Mouse (Mus musculus) ZHBTc4 (cell line): ENCODE data around the gene Ccn2.

Source experiments
- DNase-seq: peaks from one replicate; pipeline ENCODE4 v3.0.0-alpha.2; 2011; ENCODE audit warnings: low read depth, low spot score

The Ccn2 gene

DNA sequence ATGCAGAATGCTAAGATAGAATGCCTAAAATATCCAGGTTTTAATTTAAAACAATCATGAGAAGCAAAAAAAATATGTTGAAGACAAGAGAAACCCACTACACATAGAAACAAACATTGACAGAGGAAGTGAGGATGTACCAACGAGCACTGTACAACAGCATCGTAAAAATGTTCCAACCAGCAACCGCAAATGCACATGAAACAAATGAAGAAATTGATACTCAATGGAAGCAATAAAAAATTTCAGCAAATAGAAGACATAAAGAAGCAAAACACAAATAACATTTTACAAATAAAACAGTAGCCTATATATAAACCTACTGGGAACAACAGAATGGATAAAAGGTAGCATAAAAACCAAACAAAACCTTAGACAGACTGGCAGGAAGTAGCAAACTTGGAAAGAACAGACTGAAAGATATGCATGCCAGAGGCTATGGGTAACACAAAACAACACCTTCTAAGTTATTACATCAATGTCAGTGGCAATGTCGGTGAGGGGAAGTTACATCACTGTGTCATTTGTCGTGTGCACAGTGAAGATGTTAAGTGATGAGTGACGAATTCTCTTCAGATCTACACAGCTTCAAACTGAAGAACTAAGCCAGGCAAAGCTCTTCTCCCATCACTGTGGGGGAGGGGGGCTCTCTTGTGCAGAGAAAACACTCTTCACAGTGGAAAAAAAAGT lies 45.1 kb downstream of the Ccn2 start:
- no peak for DNase-seq

DNA sequence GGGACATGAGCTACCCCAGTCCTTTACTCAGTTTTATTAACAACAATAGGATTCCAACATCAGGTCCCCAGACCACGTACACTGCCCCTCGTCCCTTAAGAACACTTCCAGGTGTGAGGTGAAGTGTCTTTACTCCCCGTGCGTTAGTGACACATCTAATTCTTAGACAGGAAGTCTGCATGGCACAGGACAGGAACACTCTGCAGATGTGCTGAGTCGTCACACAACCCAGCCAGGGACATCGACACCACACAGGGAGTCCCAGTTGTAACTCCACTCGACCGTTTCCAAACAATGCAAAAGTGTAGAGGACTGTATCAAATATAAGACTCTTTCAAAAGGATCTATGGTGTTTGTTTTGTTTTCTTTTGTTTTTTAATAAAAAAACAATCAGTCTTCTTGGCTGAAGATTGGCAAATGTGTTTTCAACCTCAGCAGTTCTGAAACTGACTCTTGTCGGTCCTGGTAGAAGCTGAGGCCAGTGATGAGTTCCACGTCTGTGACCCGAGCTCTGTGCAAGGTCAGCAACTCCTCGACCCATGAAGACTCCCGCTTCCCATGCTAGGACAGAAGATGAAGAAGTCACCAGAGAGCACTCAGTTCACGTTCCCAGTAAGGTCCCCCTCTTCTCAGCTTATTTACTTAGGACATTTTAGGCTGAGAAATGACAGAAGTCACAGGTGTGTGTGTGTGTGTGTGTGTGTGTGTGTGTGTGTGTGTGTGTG lies 46.3 kb downstream of the Ccn2 start:
- DNase-seq = no peak

DNA sequence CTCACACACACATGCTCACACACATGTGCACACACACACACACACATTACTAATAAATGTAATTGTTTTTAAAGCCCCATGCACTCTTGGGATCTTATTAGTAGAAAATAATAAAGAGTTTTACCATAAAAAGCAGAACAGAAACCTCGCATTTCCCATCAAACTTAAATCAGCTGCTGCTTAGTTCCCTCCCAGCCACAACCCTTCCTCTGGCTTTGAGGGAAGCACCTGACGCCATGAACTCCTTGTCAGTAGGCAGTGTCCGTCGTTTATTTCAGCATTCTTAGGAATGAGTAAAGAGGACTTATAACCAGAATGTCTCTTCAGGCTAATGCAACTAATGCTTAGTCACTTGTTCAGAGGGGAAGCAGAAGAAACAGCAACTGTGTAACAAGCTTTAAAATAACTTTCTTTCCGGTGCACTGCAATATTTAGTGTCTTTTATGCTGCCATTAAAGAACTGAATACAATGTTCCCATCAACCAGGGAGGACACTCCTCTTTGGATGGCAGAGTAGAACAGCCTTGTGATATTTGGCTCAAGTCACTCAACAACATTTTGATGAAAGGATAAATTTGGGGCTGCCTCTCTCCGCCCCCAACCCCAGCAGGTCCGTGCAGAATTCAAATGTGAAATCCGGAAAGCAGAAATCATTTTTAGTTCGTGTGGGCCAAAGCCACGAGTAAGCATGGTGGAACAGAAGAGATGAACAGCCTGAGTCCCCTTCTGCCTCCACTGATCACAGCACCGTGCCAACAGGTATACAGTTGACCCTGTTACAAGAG lies 47.7 kb downstream of the Ccn2 start:
- DNase-seq = no peak

DNA sequence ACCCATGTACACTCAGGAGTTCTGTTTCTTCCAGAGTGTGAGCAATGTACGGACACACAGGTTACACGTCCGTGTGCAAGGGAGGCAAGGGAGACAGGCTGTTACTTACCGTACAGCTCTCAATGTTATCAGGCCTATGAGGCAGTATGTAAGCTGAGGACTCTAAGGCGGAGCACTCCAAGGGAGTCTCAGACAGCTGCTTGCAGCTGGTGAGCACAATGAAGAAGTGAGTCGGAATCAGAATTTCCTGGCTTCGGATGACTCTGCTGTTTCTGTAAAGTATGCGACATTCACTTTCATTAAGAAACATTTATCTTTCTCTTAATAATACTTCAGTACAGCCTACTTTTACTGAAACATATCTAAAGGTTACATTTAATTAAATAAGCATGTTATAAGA lies 49.9 kb downstream of the Ccn2 start:
- no peak for DNase-seq
